ENCODE assay signal across 26 mouse cellular contexts in genomic region chr8:108882073-108882472, GRCm38 (mm10).
A peak's percentile ranks its signal among the peaks of the same experiment; 100 is the strongest.
DNase-seq lines count a peak whose midpoint lies in the region; ATAC-seq lines count a peak whose summit lies in the region.
"Had no signal": no experiment of that assay in that cellular context is flagged by ENCODE, and none has a peak within 500 bp of the region (broad histone marks: within the 10 kb centered on the region; RNA-seq: fewer than 3 reads in every experiment).

No protein-coding gene starts in this region.

- peak overlapping the region; percentile 35; the same call in 1 of the 2 replicates for H3K27ac ChIP-seq in hindbrain, embryonic 10.5 days
- no peak overlapping the region for H3K27ac ChIP-seq in hindbrain, embryonic 11.5 days (ENCODE audit: low read depth, low read length)
- H3K27ac ChIP-seq in midbrain, embryonic 13.5 days: peak overlapping the region; percentile 30; the same call in 1 of the 2 replicates
- H3K27ac ChIP-seq in midbrain, embryonic 11.5 days (ENCODE audit: low read depth, low read length): no peak overlapping the region
- H3K27ac ChIP-seq: forebrain, embryonic 10.5 days; forebrain, embryonic 13.5 days; heart, embryonic 15.5 days; hindbrain, embryonic 12.5 days; hindbrain, postnatal 0 days had no signal

- no peak overlapping the region for H3K4me2 ChIP-seq in hindbrain, embryonic 11.5 days (replicated peaks; ENCODE audit: low read depth, low read length)
- no peak overlapping the region for H3K4me2 ChIP-seq in midbrain, embryonic 13.5 days (replicated peaks)
- H3K4me2 ChIP-seq in midbrain, embryonic 11.5 days: no peak overlapping the region
- H3K4me2 ChIP-seq: forebrain, embryonic 13.5 days; heart, embryonic 12.5 days; heart, embryonic 15.5 days; hindbrain, embryonic 12.5 days had no signal

- no peaks in the 10 kb centered on the region; the same call in 1 of the 2 replicates for H3K27me3 ChIP-seq in hindbrain, embryonic 10.5 days (ENCODE audit: insufficient read depth, poor library complexity, severe bottlenecking)
- no peaks in the 10 kb centered on the region for H3K27me3 ChIP-seq in hindbrain, embryonic 11.5 days (ENCODE audit: control insufficient read depth, insufficient read depth, low read length)
- H3K27me3 ChIP-seq in midbrain, embryonic 13.5 days: no peaks in the 10 kb centered on the region
- H3K27me3 ChIP-seq in midbrain, embryonic 11.5 days (ENCODE audit: control insufficient read depth, insufficient read depth, low read length): no peaks in the 10 kb centered on the region
- H3K27me3 ChIP-seq: heart, embryonic 12.5 days; heart, embryonic 15.5 days; hindbrain, embryonic 12.5 days had no signal

- 77% methylated on average over 9 of the region's 9 CpGs for WGBS in hindbrain, embryonic 10.5 days
- 78% methylated on average over 9 of the region's 9 CpGs for WGBS in hindbrain, embryonic 11.5 days
- 84% methylated on average over 9 of the region's 9 CpGs for WGBS in midbrain, embryonic 13.5 days
- 83% methylated on average over 9 of the region's 9 CpGs for WGBS in midbrain, embryonic 11.5 days

- H3K9me3 ChIP-seq in hindbrain, embryonic 10.5 days: no peaks in the 10 kb centered on the region
- no peaks in the 10 kb centered on the region for H3K9me3 ChIP-seq in hindbrain, embryonic 11.5 days (ENCODE audit: control insufficient read depth, low read length)
- H3K9me3 ChIP-seq in midbrain, embryonic 13.5 days: no peaks in the 10 kb centered on the region
- H3K9me3 ChIP-seq in midbrain, embryonic 11.5 days (ENCODE audit: control insufficient read depth, low read length): no peaks in the 10 kb centered on the region
- H3K9me3 ChIP-seq: forebrain, embryonic 10.5 days; forebrain, embryonic 13.5 days; heart, embryonic 12.5 days; heart, embryonic 15.5 days; hindbrain, embryonic 12.5 days had no signal

- DNase-seq in gastrocnemius, postnatal 10 days: peak; percentile 7
- no peak for DNase-seq in gastrocnemius, adult 18-20 months (ENCODE audit: low spot score)
- DNase-seq in hindbrain, embryonic 10.5 days (ENCODE audit: low spot score): no peak
- DNase-seq in hindbrain, embryonic 11.5 days (ENCODE audit: low spot score): no peak
- DNase-seq in midbrain, embryonic 11.5 days (ENCODE audit: low spot score, missing footprints): no peak
- no peak for DNase-seq in kidney, postnatal 25 days
- DNase-seq: adrenal gland, adult 2 months; cerebellum, adult 11 months; cerebellum, adult 2 months; cerebellum, adult 9-11 months; cerebellum, postnatal 25 days; gastrocnemius, postnatal 14 days; heart, postnatal 10 days; heart, postnatal 36 days; kidney, adult 18-20 months had no signal

- H3K4me1 ChIP-seq in hindbrain, embryonic 10.5 days (replicated peaks): peaks cover 47% of the 10 kb centered on the region
- H3K4me1 ChIP-seq in hindbrain, embryonic 11.5 days (replicated peaks; ENCODE audit: control insufficient read depth, insufficient read depth, low read length): peaks cover 14% of the 10 kb centered on the region; the same call in 1 of the 2 replicates
- peaks cover 43% of the 10 kb centered on the region for H3K4me1 ChIP-seq in midbrain, embryonic 13.5 days (replicated peaks)
- H3K4me1 ChIP-seq in midbrain, embryonic 11.5 days (ENCODE audit: control insufficient read depth, insufficient read depth, low read length): peaks cover 17% of the 10 kb centered on the region

- ATAC-seq in hindbrain, embryonic 11.5 days (ENCODE audit: low FRiP score): no peak
- no peak for ATAC-seq in midbrain, embryonic 13.5 days
- ATAC-seq in midbrain, embryonic 11.5 days (ENCODE audit: low FRiP score): no peak
- ATAC-seq: CD4-positive, CD25-positive, alpha-beta regulatory T cell, adult 4 months; forebrain, embryonic 13.5 days; forebrain, embryonic 16.5 days; hindbrain, postnatal 0 days; inflammation-experienced regulatory T-cells, adult 6 months; intestine, embryonic 16.5 days had no signal

- no peak overlapping the region for H3K9ac ChIP-seq in hindbrain, embryonic 11.5 days (ENCODE audit: low read depth, low read length)
- H3K9ac ChIP-seq in midbrain, embryonic 13.5 days (replicated peaks): no peak overlapping the region
- no peak overlapping the region for H3K9ac ChIP-seq in midbrain, embryonic 11.5 days (ENCODE audit: low read length)
- H3K9ac ChIP-seq: forebrain, embryonic 13.5 days; heart, embryonic 12.5 days; heart, embryonic 15.5 days; hindbrain, embryonic 12.5 days had no signal

- H3K4me3 ChIP-seq in hindbrain, embryonic 10.5 days: no peak overlapping the region
- H3K4me3 ChIP-seq in hindbrain, embryonic 11.5 days (ENCODE audit: low read depth, low read length): no peak overlapping the region
- H3K4me3 ChIP-seq in midbrain, embryonic 13.5 days (replicated peaks): no peak overlapping the region
- H3K4me3 ChIP-seq in midbrain, embryonic 11.5 days (ENCODE audit: low read depth, low read length): no peak overlapping the region
- H3K4me3 ChIP-seq: forebrain, embryonic 10.5 days; forebrain, embryonic 13.5 days; heart, embryonic 12.5 days; heart, embryonic 15.5 days; hindbrain, embryonic 12.5 days had no signal

- peaks cover 19% of the 10 kb centered on the region; the same call in 1 of the 2 replicates for H3K36me3 ChIP-seq in hindbrain, embryonic 10.5 days
- no peaks in the 10 kb centered on the region for H3K36me3 ChIP-seq in hindbrain, embryonic 11.5 days (ENCODE audit: control insufficient read depth, insufficient read depth, low read length)
- H3K36me3 ChIP-seq in midbrain, embryonic 13.5 days: 0 out of 2 replicates have a peak, but pooled peaks cover 13% of the 10 kb centered on the region
- H3K36me3 ChIP-seq in midbrain, embryonic 11.5 days (ENCODE audit: control insufficient read depth, insufficient read depth, low read length): no peaks in the 10 kb centered on the region
- H3K36me3 ChIP-seq: heart, embryonic 12.5 days; heart, embryonic 15.5 days had no signal

Comparison
In these comparisons a context has a peak if more than half of its experiments do, and no peak if none do; other contexts are left out.
1. H3K27ac ChIP-seq: peak in hindbrain, embryonic 10.5 days (single experiment) and midbrain, embryonic 13.5 days (single experiment); none in hindbrain, embryonic 11.5 days (single experiment) and midbrain, embryonic 11.5 days (single experiment).